Mouse (Mus musculus) cerebellum, adult 2 months (tissue): Measurements from ENCODE around the gene Rasgrp2. TPM values are rescaled to one million over a fixed set of nuclear protein-coding genes. Genes with fewer than 3 reads are reported as not detected.

Source experiments
- DNase-seq, 2 experiments: peaks; one replicate each; pipeline ENCODE4 v3.0.0; 2021
- H3K27ac ChIP-seq: fragments of 200-500 bp; 2 replicates; pipeline ENCODE4 v1.5.1; 2012; ENCODE audit warnings: low read length, control low read depth, inconsistent platforms; ENCODE audit not compliant: insufficient read depth
- H3K27me3 ChIP-seq: fragments of 200-500 bp; 2 replicates; pipeline ENCODE4 v1.6.1; 2012; ENCODE audit warnings: inconsistent platforms, mild to moderate bottlenecking, low read length, moderate library complexity; ENCODE audit not compliant: control insufficient read depth, insufficient read depth
- H3K4me1 ChIP-seq: fragments of 200-500 bp; 2 replicates; pipeline ENCODE4 v1.6.1; 2011; ENCODE audit warnings: low read length; ENCODE audit not compliant: control insufficient read depth, insufficient read depth
- H3K4me3 ChIP-seq: fragments of 200-500 bp; replicated peaks from 2 replicates; pipeline ENCODE3; 2011; ENCODE audit warnings: mild to moderate bottlenecking, low read depth, low read length, control low read depth; ENCODE audit not compliant: insufficient read depth
- CTCF ChIP-seq: fragments of 200-500 bp; IDR thresholded peaks from 2 replicates; pipeline ENCODE4 v1.5.1; 2011; ENCODE audit warnings: low read depth, mild to moderate bottlenecking, control low read depth, low read length, moderate library complexity, borderline replicate concordance; ENCODE audit not compliant: insufficient read depth
- POLR2A ChIP-seq: fragments of 200-500 bp; IDR thresholded peaks from 2 replicates; pipeline ENCODE4 v1.6.1; 2011; ENCODE audit warnings: low read length, control low read depth, borderline replicate concordance; ENCODE audit not compliant: insufficient read depth
- WGBS: fragments of 180-500 bp; shearing (Covaris S2); methylation state at CpG from one replicate; pipeline ENCODE4 v1.1.7; 2018; 5-methylcytosine and 5-hydroxymethylcytosine counted together
- polyA plus RNA-seq: library from polyadenylated mRNA; depleted of rRNA; stranded (reverse); fragments of >200 nt; gene quantifications from 2 replicates; pipeline ENCODE4 v1.2.3, GENCODE M21; 2012

Gene Rasgrp2
- polyA plus RNA-seq, 1 experiment: 90.1 TPM

DNA sequence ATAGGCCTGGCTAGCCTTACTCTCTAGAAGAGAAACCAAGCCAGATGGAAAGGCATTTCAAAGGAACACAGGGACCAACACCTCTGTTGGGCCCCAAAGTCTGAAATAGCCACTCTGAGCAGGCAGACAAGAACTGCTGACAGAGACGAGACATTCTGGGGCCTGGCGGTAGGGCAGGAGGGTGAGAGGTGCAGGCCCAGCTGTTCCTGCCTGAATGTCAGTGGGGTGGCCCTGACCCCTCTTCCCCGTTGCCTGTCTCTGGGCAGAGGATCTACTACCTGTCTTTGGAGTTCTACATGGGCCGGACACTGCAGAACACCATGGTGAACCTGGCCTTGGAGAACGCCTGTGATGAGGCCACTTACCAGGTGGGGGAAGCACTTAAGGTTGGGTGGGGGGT, 13.7 kb upstream of the Rasgrp2 start:
- no peak overlapping the region for H3K27ac ChIP-seq
- no peak overlapping the region for H3K4me3 ChIP-seq
- no peaks in the 10 kb centered on the region for H3K27me3 ChIP-seq
- DNase-seq: peak in 1 of 2 experiments; percentile 20
- TF ChIP-seq CTCF (no peak), POLR2A (no peak)
- peaks cover 62% of the 10 kb centered on the region for H3K4me1 ChIP-seq
- WGBS: 90% methylated on average over 5 of the region's 5 CpGs

DNA sequence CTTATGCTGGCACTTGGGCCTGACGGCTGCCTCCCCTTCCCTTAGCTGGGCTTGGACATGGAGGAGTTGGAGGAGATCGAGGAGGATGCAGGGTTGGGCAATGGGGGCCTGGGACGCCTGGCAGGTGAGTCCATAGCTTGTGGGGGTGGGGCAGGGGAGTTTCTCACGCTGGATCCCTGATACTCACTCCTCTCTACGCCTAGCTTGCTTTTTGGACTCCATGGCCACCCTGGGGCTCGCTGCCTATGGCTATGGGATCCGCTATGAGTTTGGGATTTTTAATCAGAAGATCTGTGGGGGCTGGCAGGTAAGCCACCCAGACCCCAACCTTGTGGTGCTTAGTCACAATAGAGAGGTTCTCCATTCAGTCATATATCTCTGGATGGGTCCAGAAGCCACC, 13.3 kb upstream of the Rasgrp2 start:
- no peak for DNase-seq
- H3K27ac ChIP-seq: no peak overlapping the region
- no peak for TF ChIP-seq POLR2A
- H3K4me1 ChIP-seq: peaks cover 62% of the 10 kb centered on the region
- no peaks in the 10 kb centered on the region for H3K27me3 ChIP-seq
- no peak overlapping the region for H3K4me3 ChIP-seq
- 91% methylated on average over 7 of the region's 7 CpGs for WGBS

DNA sequence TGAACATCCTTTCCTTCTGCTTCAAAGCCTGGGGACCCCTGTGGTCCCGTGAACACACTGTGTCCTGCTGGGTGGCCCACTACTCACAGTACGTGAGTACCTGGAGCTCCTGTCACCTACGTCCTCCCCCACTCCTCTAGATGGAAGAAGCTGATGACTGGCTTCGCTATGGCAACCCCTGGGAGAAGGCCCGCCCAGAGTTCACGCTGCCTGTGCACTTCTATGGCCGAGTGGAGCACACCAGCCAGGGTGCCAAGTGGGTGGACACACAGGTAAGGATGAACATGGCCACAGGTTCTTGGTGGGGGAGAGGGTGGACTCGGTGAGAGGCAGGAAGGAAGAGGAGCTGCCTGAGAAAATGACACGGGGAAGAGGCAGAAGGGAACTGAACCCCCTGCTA, 12.9 kb upstream of the Rasgrp2 start:
- H3K27ac ChIP-seq: no peak overlapping the region
- WGBS: 88% methylated on average over 9 of the region's 9 CpGs
- H3K4me1 ChIP-seq: peaks cover 61% of the 10 kb centered on the region
- H3K27me3 ChIP-seq: no peaks in the 10 kb centered on the region
- DNase-seq: no peak
- TF ChIP-seq CTCF (no peak), POLR2A (no peak)
- H3K4me3 ChIP-seq: no peak overlapping the region

DNA sequence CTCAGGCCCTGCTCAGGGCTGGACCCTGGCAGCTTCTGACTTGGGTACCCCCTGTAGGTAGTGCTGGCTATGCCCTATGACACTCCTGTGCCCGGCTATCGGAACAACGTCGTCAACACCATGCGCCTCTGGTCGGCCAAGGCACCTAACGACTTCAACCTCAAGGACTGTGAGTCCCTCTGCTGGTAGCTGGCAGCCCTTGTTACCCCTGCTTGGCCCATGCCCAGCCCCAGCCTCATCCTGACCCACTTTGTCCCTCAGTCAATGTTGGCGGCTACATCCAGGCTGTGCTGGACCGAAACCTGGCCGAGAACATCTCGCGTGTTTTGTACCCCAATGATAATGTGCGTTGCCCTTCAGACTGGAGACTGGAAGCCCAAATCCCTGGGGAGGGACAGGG, 11.1 kb upstream of the Rasgrp2 start:
- Histone ChIP-seq H3K4me1 (peaks cover 50% of the 10 kb centered on the region), H3K27ac (no peak overlapping the region), H3K27me3 (no peaks in the 10 kb centered on the region), H3K4me3 (no peak overlapping the region)
- WGBS: 19% methylated on average over 13 of the region's 13 CpGs
- DNase-seq: peak; percentile 68 to 76
- TF ChIP-seq POLR2A: no peak
- peak; percentile 56 for TF ChIP-seq CTCF

DNA sequence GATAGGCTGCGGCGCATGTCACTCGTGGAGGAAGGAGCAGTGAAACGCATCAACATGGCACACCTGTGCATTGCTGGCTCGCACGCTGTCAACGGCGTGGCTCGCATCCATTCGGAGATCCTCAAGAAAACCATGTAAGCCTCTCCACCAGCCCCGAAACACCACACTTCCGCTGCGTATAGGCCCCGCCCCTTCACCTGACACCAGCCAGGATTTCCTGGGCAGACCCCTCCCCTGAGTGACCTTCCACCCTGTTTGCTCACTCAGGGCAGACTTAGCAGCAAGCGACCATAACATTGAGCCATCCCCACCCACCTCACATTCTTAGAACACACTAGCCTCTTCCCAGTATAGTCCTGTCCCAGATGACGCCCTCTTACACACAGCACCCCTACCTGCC, 9.3 kb upstream of the Rasgrp2 start:
- peak in 1 of 2 experiments; percentile 21 for DNase-seq
- no peak for TF ChIP-seq CTCF
- TF ChIP-seq POLR2A: no peak
- Histone ChIP-seq H3K27ac (no peak overlapping the region), H3K4me1 (peaks cover 35% of the 10 kb centered on the region), H3K27me3 (no peaks in the 10 kb centered on the region), H3K4me3 (no peak overlapping the region)
- 40% methylated on average over 16 of the region's 16 CpGs for WGBS

DNA sequence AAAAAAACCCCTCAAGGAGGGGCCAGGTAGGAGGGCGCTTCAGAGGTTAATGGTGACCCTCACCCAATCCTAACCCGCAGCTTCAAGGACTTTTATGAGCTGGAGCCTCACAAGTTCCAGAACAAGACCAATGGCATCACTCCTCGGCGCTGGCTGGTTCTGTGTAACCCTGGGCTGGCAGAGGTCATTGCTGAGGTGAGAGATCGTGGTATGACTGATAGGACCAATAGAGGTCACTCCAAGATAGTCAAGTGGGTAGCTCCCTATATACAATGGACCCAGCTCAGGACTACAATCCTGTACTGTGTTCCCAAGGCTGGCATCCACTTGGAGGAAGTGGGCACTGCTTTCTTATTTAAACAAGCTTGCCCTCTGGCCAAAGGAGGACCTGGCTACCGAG, 8.9 kb upstream of the Rasgrp2 start:
- TF ChIP-seq CTCF: no peak
- no peak for TF ChIP-seq POLR2A
- no peak overlapping the region for H3K27ac ChIP-seq
- no peak for DNase-seq
- peaks cover 31% of the 10 kb centered on the region for H3K4me1 ChIP-seq
- no peak overlapping the region for H3K4me3 ChIP-seq
- 83% methylated on average over 6 of the region's 6 CpGs for WGBS
- H3K27me3 ChIP-seq: no peaks in the 10 kb centered on the region

DNA sequence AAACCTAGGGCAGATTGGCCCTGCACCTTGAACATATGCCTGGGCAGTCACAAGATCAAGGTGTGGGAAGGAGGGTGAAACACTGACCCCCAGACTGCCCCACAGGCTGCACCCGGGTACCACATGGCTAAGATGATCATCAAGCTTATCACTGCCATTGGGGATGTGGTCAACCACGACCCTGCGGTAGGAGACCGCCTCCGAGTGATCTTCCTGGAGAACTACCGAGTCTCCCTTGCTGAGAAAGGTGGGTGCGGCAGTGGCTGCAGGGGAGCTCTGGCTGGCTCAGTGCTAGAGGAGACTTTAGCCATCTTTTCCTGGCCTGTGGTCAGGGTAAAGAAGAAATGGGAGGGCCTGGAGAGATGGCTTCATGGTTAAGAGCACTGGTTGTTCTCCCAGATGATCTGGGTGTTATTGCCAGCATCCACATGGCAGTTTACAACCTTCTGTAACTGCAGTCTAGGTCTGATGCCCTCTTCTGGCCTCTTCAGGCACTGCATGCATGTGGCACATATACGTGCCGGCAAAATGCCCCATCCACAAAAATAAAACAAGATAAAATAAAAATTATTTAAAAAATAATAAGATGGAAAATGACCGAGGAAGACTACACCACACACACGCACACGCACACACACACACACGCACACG, 6.3 kb upstream of the Rasgrp2 start:
- no peak for DNase-seq
- H3K27ac ChIP-seq: no peak overlapping the region
- H3K4me1 ChIP-seq: peaks cover 9% of the 10 kb centered on the region
- H3K27me3 ChIP-seq: no peaks in the 10 kb centered on the region
- TF ChIP-seq CTCF (no peak), POLR2A (no peak)
- WGBS: 94% methylated on average over 14 of the region's 14 CpGs
- no peak overlapping the region for H3K4me3 ChIP-seq

DNA sequence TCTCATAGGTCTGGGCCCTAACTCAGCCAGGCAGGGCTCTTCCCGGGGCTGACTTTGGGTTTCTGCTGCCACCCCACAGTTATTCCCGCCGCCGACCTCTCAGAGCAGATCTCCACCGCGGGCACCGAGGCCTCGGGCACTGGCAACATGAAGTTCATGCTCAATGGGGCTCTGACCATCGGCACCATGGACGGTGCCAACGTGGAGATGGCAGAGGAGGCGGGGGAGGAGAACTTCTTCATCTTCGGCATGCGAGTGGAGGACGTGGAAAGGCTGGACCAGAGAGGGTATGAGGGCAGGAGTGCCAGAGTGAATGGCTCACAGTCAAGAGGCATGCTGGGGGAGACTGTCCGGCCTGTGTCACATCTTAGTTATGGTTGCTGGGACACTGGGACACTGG, 5.5 kb upstream of the Rasgrp2 start:
- peaks cover 2% of the 10 kb centered on the region for H3K4me1 ChIP-seq
- 74% methylated on average over 16 of the region's 16 CpGs for WGBS
- no peak overlapping the region for H3K27ac ChIP-seq

More for the DNA sequence above, 5.5 kb upstream of the Rasgrp2 start:
- Histone ChIP-seq H3K27me3 (no peaks in the 10 kb centered on the region), H3K4me3 (no peak overlapping the region)
- no peak for TF ChIP-seq POLR2A
- DNase-seq: peak in 1 of 2 experiments; percentile 16
